8 mouse cellular contexts compared by ENCODE assay signal in genomic region chr11:3330991-3331750, GRCm38 (mm10). TPM values are rescaled to one million over a fixed set of nuclear protein-coding genes. Genes with fewer than 3 reads are reported as not detected.
A peak's percentile ranks its signal among the peaks of the same experiment; 100 is the strongest.
DNase-seq lines count a peak whose midpoint lies in the region; ATAC-seq and TF ChIP-seq lines count a peak whose summit lies in the region.

No protein-coding gene starts in this region.

- peak overlapping the region; percentile 97 for H3K4me2 ChIP-seq in lung, embryonic 15.5 days
- peak overlapping the region; percentile 89 for H3K4me2 ChIP-seq in heart, postnatal 0 days (ENCODE audit: low read depth, low read length)

- no peaks in the 10 kb centered on the region for H3K36me3 ChIP-seq in lung, embryonic 15.5 days
- H3K36me3 ChIP-seq in heart, postnatal 0 days (replicated peaks; ENCODE audit: control insufficient read depth, insufficient read depth, low read length): peaks cover 25% of the 10 kb centered on the region
- H3K36me3 ChIP-seq in midbrain, embryonic 10.5 days: 0 out of 2 replicates have a peak, but pooled peaks cover 2% of the 10 kb centered on the region

- H3K4me3 ChIP-seq in lung, embryonic 15.5 days: peak overlapping the region; percentile 47
- H3K4me3 ChIP-seq in heart, postnatal 0 days (ENCODE audit: low read depth, low read length): peak overlapping the region; percentile 69
- peak overlapping the region; percentile 58 for H3K4me3 ChIP-seq in midbrain, embryonic 10.5 days

- no peak for DNase-seq in lung, postnatal 25 days (ENCODE audit: low spot score)
- DNase-seq in cerebellum, postnatal 14 days: peak; percentile 41 to 52
- DNase-seq in heart, postnatal 0 days (ENCODE audit: low spot score): no peak
- DNase-seq in midbrain, embryonic 10.5 days (ENCODE audit: low spot score): peak; percentile 45
- no peak for DNase-seq in left cerebral cortex, postnatal 10 days (ENCODE audit: extremely low spot score in 1 of 2, low spot score in 2 of 2)
- DNase-seq in ovary, postnatal 14 days (ENCODE audit: low spot score): no peak
- DNase-seq in urinary bladder, adult 18-20 months (ENCODE audit: low spot score in 2 of 2): no peak

- H3K9me3 ChIP-seq in lung, embryonic 15.5 days: no peaks in the 10 kb centered on the region
- no peaks in the 10 kb centered on the region for H3K9me3 ChIP-seq in heart, postnatal 0 days (replicated peaks; ENCODE audit: control insufficient read depth, low read length)
- H3K9me3 ChIP-seq in midbrain, embryonic 10.5 days (replicated peaks): no peaks in the 10 kb centered on the region

- H3K27ac ChIP-seq in lung, embryonic 15.5 days: peak overlapping the region; percentile 81
- peak overlapping the region; percentile 87 for H3K27ac ChIP-seq in heart, postnatal 0 days (ENCODE audit: low read depth)
- peak overlapping the region; percentile 85 for H3K27ac ChIP-seq in midbrain, embryonic 10.5 days (replicated peaks)

- peaks cover 45% of the 10 kb centered on the region for H3K4me1 ChIP-seq in lung, embryonic 15.5 days
- H3K4me1 ChIP-seq in heart, postnatal 0 days (ENCODE audit: control insufficient read depth, insufficient read depth): peaks cover 43% of the 10 kb centered on the region
- H3K4me1 ChIP-seq in midbrain, embryonic 10.5 days: peaks cover 34% of the 10 kb centered on the region

- TF ChIP-seq EP300 in heart, postnatal 0 days (IDR thresholded peaks at IDR 0.05; ENCODE audit: low read depth): no peak

- ATAC-seq in lung, embryonic 15.5 days (ENCODE audit: borderline replicate concordance, extremely low read depth, low FRiP score, low TSS enrichment): no peak
- no peak for ATAC-seq in heart, postnatal 0 days (ENCODE audit: insufficient read depth, low read depth)

- H3K9ac ChIP-seq in lung, embryonic 15.5 days: peak overlapping the region; percentile 39
- peak overlapping the region; percentile 76 for H3K9ac ChIP-seq in heart, postnatal 0 days (replicated peaks; ENCODE audit: low read depth, low read length)

- no peak for TF ChIP-seq CTCF in heart, postnatal 0 days (IDR thresholded peaks at IDR 0.05; ENCODE audit: low read depth)

- intact Hi-C loops in left cerebral cortex, postnatal 10 days (cut with DNase I): loop anchor here (1.0 kb wide), 1 partner anchor 42 kb away; no protein-coding TSS in a partner anchor

- WGBS in lung, embryonic 15.5 days: 5% methylated on average over 14 of the region's 14 CpGs
- WGBS in heart, postnatal 0 days: 2% methylated on average over 14 of the region's 14 CpGs
- WGBS in midbrain, embryonic 10.5 days: 2% methylated on average over 14 of the region's 14 CpGs

- H3K27me3 ChIP-seq in lung, embryonic 15.5 days: no peaks in the 10 kb centered on the region
- H3K27me3 ChIP-seq in heart, postnatal 0 days (ENCODE audit: control insufficient read depth, insufficient read depth, low read length): no peaks in the 10 kb centered on the region
- H3K27me3 ChIP-seq in midbrain, embryonic 10.5 days (ENCODE audit: low read depth, poor library complexity, severe bottlenecking): peaks cover 11% of the 10 kb centered on the region; the same call in 1 of the 2 replicates

RNA-seq across cellular contexts. Expression of gene Pik3ip1, which starts 1.0 kb away (rescaled TPM):
- polyA plus RNA-seq in lung, embryonic 15.5 days (2015; fragmentation: Nextera tagmentation; extraction: Ambion mirVana): 10.8 and 11.0 TPM in 2 replicates
- 22.3 and 57.6 TPM in 2 replicates for total RNA-seq in heart, postnatal 0 days (2014; rRNA removed; ENCODE audit: low replicate concordance)
- polyA plus RNA-seq in heart, postnatal 0 days (2015; fragmentation: Nextera tagmentation; extraction: Ambion mirVana): 44.7 and 65.9 TPM in 2 replicates
- 7.4 and 13.0 TPM in 2 replicates for polyA plus RNA-seq in midbrain, embryonic 10.5 days (2016; fragmentation: Nextera tagmentation; extraction: Ambion mirVana)
- total RNA-seq in left cerebral cortex, postnatal 10 days (2021): 10 to 100 TPM; 20.5 to 24.0 TPM

RNA-seq across cellular contexts. Expression of gene Patz1, which starts 42.5 kb away (rescaled TPM):
- 48.9 and 52.7 TPM in 2 replicates for polyA plus RNA-seq in lung, embryonic 15.5 days (2015; fragmentation: Nextera tagmentation; extraction: Ambion mirVana)
- total RNA-seq in heart, postnatal 0 days (2014; rRNA removed; ENCODE audit: low replicate concordance): 35.6 and 56.8 TPM in 2 replicates
- polyA plus RNA-seq in heart, postnatal 0 days (2015; fragmentation: Nextera tagmentation; extraction: Ambion mirVana): 13.1 and 14.0 TPM in 2 replicates
- polyA plus RNA-seq in midbrain, embryonic 10.5 days (2016; fragmentation: Nextera tagmentation; extraction: Ambion mirVana): 112 and 122 TPM in 2 replicates
- total RNA-seq in left cerebral cortex, postnatal 10 days (2021): 10 to 100 TPM; 43.3 to 46.5 TPM

Comparison
In these comparisons a context has a peak if more than half of its experiments do, and no peak if none do; other contexts are left out.
1. DNase-seq: peak in cerebellum, postnatal 14 days (2 of 2) and midbrain, embryonic 10.5 days (single experiment); none in lung, postnatal 25 days (single experiment), heart, postnatal 0 days (single experiment), left cerebral cortex, postnatal 10 days (0 of 2), ovary, postnatal 14 days (single experiment) and urinary bladder, adult 18-20 months (0 of 2).
2. Peak in every context shown above with its lines, with median percentiles within 50 percentile points of each other: H3K27ac ChIP-seq and H3K4me3 ChIP-seq.